Mouse (Mus musculus): Measurements from ENCODE around the gene Tm9sf2.
A peak's percentile ranks its signal among the peaks of the same experiment; 100 is the strongest.
"Not testable (repeated sequence)": the region's sequence is repeated elsewhere in the genome, so short reads cannot be mapped to it uniquely, and the experiment has no call there.

Gene Tm9sf2

GRCm38 (mm10) chr14:122106822-122107468 lies at the start of gene Tm9sf2:
Gene Tm9sf2, plus strand, starts transcription at chr14:122107038.
- DNase-seq (ENCODE audit: extremely low read depth, insufficient read length, low spot score), result peak; percentile 87

- DNase-seq (ENCODE audit: extremely low read depth, insufficient read length, low spot score), result no peak
Measured at GRCm38 (mm10) chr14:122057941-122058346, 48.9 kb upstream of the Tm9sf2 start.

- peak; percentile 21 for DNase-seq (ENCODE audit: extremely low read depth, insufficient read length, low spot score)
Measured at GRCm38 (mm10) chr14:122060642-122061041, 46.2 kb upstream of the Tm9sf2 start.

- DNase-seq (ENCODE audit: extremely low read depth, insufficient read length, low spot score), result no peak
Measured at GRCm38 (mm10) chr14:122061376-122061775, 45.5 kb upstream of the Tm9sf2 start.

- no peak for DNase-seq (ENCODE audit: extremely low read depth, insufficient read length, low spot score)
Measured at GRCm38 (mm10) chr14:122062411-122063090, 44.3 kb upstream of the Tm9sf2 start.

- no peak for DNase-seq (ENCODE audit: extremely low read depth, insufficient read length, low spot score)
Measured at GRCm38 (mm10) chr14:122063599-122063998, 43.2 kb upstream of the Tm9sf2 start.

- peak; percentile 18 for DNase-seq (ENCODE audit: extremely low read depth, insufficient read length, low spot score)
Measured at GRCm38 (mm10) chr14:122064519-122064918, 42.3 kb upstream of the Tm9sf2 start.

- no peak for DNase-seq (ENCODE audit: extremely low read depth, insufficient read length, low spot score)
Measured at GRCm38 (mm10) chr14:122066243-122066642, 40.6 kb upstream of the Tm9sf2 start.

GRCm38 (mm10) chr14:122068036-122068435 lies 38.8 kb upstream of the Tm9sf2 start:
- not testable (repeated sequence) for DNase-seq (ENCODE audit: extremely low read depth, insufficient read length, low spot score)

- DNase-seq (ENCODE audit: extremely low read depth, insufficient read length, low spot score), result no peak
Measured at GRCm38 (mm10) chr14:122068801-122069695, 37.8 kb upstream of the Tm9sf2 start.

GRCm38 (mm10) chr14:122069948-122070347 lies 36.9 kb upstream of the Tm9sf2 start:
- no peak for DNase-seq (ENCODE audit: extremely low read depth, insufficient read length, low spot score)

GRCm38 (mm10) chr14:122073422-122073821 lies 33.4 kb upstream of the Tm9sf2 start:
- DNase-seq (ENCODE audit: extremely low read depth, insufficient read length, low spot score), result no peak

GRCm38 (mm10) chr14:122074360-122074759 lies 32.5 kb upstream of the Tm9sf2 start:
- no peak for DNase-seq (ENCODE audit: extremely low read depth, insufficient read length, low spot score)

GRCm38 (mm10) chr14:122075485-122076200 lies 31.2 kb upstream of the Tm9sf2 start:
- no peak for DNase-seq (ENCODE audit: extremely low read depth, insufficient read length, low spot score)

- no peak for DNase-seq (ENCODE audit: extremely low read depth, insufficient read length, low spot score)
Measured at GRCm38 (mm10) chr14:122077017-122077416, 29.8 kb upstream of the Tm9sf2 start.

GRCm38 (mm10) chr14:122079428-122079827 lies 27.4 kb upstream of the Tm9sf2 start:
- no peak for DNase-seq (ENCODE audit: extremely low read depth, insufficient read length, low spot score)

- DNase-seq (ENCODE audit: extremely low read depth, insufficient read length, low spot score), result no peak
Measured at GRCm38 (mm10) chr14:122079921-122080320, 26.9 kb upstream of the Tm9sf2 start.

- DNase-seq (ENCODE audit: extremely low read depth, insufficient read length, low spot score), result no peak
Measured at GRCm38 (mm10) chr14:122081308-122081707, 25.5 kb upstream of the Tm9sf2 start.

GRCm38 (mm10) chr14:122083499-122083898 lies 23.3 kb upstream of the Tm9sf2 start:
- DNase-seq (ENCODE audit: extremely low read depth, insufficient read length, low spot score), result no peak

GRCm38 (mm10) chr14:122087956-122088355 lies 18.9 kb upstream of the Tm9sf2 start:
- no peak for DNase-seq (ENCODE audit: extremely low read depth, insufficient read length, low spot score)

- DNase-seq (ENCODE audit: extremely low read depth, insufficient read length, low spot score), result no peak
Measured at GRCm38 (mm10) chr14:122092363-122092762, 14.5 kb upstream of the Tm9sf2 start.
